Mouse (Mus musculus) cerebellum, adult 2 months (tissue): ENCODE data around the gene Sorcs2.

Source experiments
- CTCF ChIP-seq: fragments of 200-500 bp; IDR thresholded peaks from 2 replicates; pipeline ENCODE4 v1.5.1; 2011; ENCODE audit warnings: low read depth, mild to moderate bottlenecking, control low read depth, low read length, moderate library complexity, borderline replicate concordance; ENCODE audit not compliant: insufficient read depth
- POLR2A ChIP-seq: fragments of 200-500 bp; IDR thresholded peaks from 2 replicates; pipeline ENCODE4 v1.6.1; 2011; ENCODE audit warnings: low read length, control low read depth, borderline replicate concordance; ENCODE audit not compliant: insufficient read depth

- TF ChIP-seq CTCF, result no peak
- no peak for TF ChIP-seq POLR2A
Measured at GRCm38 (mm10) chr5:36371731-36372130, 26.2 kb downstream of the Sorcs2 start.
